Mouse (Mus musculus) cerebellum, adult 8-10 months (tissue): ENCODE measurements around the gene Slc41a1.
A peak's percentile ranks its signal among the peaks of the same experiment; 100 is the strongest.

Source experiments
- DNase-seq: peaks from one replicate; pipeline ENCODE4 v3.0.0; 2022

The Slc41a1 gene

GRCm38 (mm10) chr1:131828297-131829126 is 1.2 kb downstream of the Slc41a1 start:
- no peak for DNase-seq

GRCm38 (mm10) chr1:131829279-131829678 is 2.0 kb downstream of the Slc41a1 start:
- no peak for DNase-seq

- DNase-seq = no peak
Measured at GRCm38 (mm10) chr1:131830561-131830960, 3.3 kb downstream of the Slc41a1 start.

GRCm38 (mm10) chr1:131830971-131831641 is 3.8 kb downstream of the Slc41a1 start:
- no peak for DNase-seq

GRCm38 (mm10) chr1:131837035-131837434 is 9.7 kb downstream of the Slc41a1 start:
- DNase-seq = no peak

GRCm38 (mm10) chr1:131838542-131838941 is 11.2 kb downstream of the Slc41a1 start:
- no peak for DNase-seq

GRCm38 (mm10) chr1:131839279-131839678 is 12.0 kb downstream of the Slc41a1 start:
- no peak for DNase-seq

GRCm38 (mm10) chr1:131842221-131842620 is 14.9 kb downstream of the Slc41a1 start:
- no peak for DNase-seq

- DNase-seq = no peak
Measured at GRCm38 (mm10) chr1:131843758-131844157, 16.5 kb downstream of the Slc41a1 start.

GRCm38 (mm10) chr1:131844883-131845282 is 17.6 kb downstream of the Slc41a1 start:
- DNase-seq = no peak

- peak; percentile 79 for DNase-seq
Measured at GRCm38 (mm10) chr1:131846255-131846654, 19.0 kb downstream of the Slc41a1 start.

GRCm38 (mm10) chr1:131861811-131862210 is 34.5 kb downstream of the Slc41a1 start:
- DNase-seq = no peak

- DNase-seq = no peak
Measured at GRCm38 (mm10) chr1:131865596-131865995, 38.3 kb downstream of the Slc41a1 start.

- DNase-seq = no peak
Measured at GRCm38 (mm10) chr1:131866304-131866999, 39.2 kb downstream of the Slc41a1 start.

GRCm38 (mm10) chr1:131867093-131867945 is 40.0 kb downstream of the Slc41a1 start, which contains the start of gene Rab29:
Gene Rab29 (plus strand): TSS chr1:131867224.
- peak; percentile 69 for DNase-seq

- DNase-seq = no peak
Measured at GRCm38 (mm10) chr1:131867946-131868290, 40.6 kb downstream of the Slc41a1 start.

GRCm38 (mm10) chr1:131869561-131869960 is 42.3 kb downstream of the Slc41a1 start:
- no peak for DNase-seq

- DNase-seq = no peak
Measured at GRCm38 (mm10) chr1:131872856-131873255, 45.6 kb downstream of the Slc41a1 start.

GRCm38 (mm10) chr1:131879816-131880215 is 52.5 kb downstream of the Slc41a1 start:
- no peak for DNase-seq

- DNase-seq = no peak
Measured at GRCm38 (mm10) chr1:131882787-131883186, 55.5 kb downstream of the Slc41a1 start.

- no peak for DNase-seq
Measured at GRCm38 (mm10) chr1:131886173-131886572, 58.9 kb downstream of the Slc41a1 start.

- no peak for DNase-seq
Measured at GRCm38 (mm10) chr1:131886641-131887040, 59.3 kb downstream of the Slc41a1 start.
